Mouse (Mus musculus) stomach, postnatal 0 days (tissue): ENCODE measurements around the gene Mmp15. TPM values are rescaled to one million over a fixed set of nuclear protein-coding genes. Genes with fewer than 3 reads are reported as not detected.

Experiments
- ATAC-seq: fragments of 200-750 bp; cut with Nextera tagmentation; 2 replicates; pipeline ENCODE4 v1.8.0; 2017; ENCODE audit not compliant: low FRiP score, low TSS enrichment
- DNase-seq: peaks from one replicate; pipeline ENCODE4 v3.0.0-alpha.2; 2016; ENCODE audit warnings: low spot score
- H3K27ac ChIP-seq: fragments of 300-500 bp; sonication (generic); replicated peaks from 2 replicates; pipeline ENCODE4 v1.5.1; 2014; ENCODE audit warnings: mild to moderate bottlenecking, control low read depth
- H3K27me3 ChIP-seq: fragments of 300-500 bp; sonication (generic); 2 replicates; pipeline ENCODE4 v1.6.1; 2014; ENCODE audit warnings: low read length; ENCODE audit not compliant: control insufficient read depth, insufficient read depth
- H3K36me3 ChIP-seq: fragments of 300-500 bp; sonication (generic); 2 replicates; pipeline ENCODE4 v1.6.1; 2014; ENCODE audit warnings: low read length, mixed read lengths; ENCODE audit not compliant: control insufficient read depth, insufficient read depth
- H3K4me1 ChIP-seq: fragments of 300-500 bp; sonication (generic); replicated peaks from 2 replicates; pipeline ENCODE4 v1.6.1; 2014; ENCODE audit warnings: antibody characterized with exemption; ENCODE audit not compliant: control insufficient read depth, insufficient read depth
- H3K4me2 ChIP-seq: fragments of 300-500 bp; sonication (generic); replicated peaks from 2 replicates; pipeline ENCODE4 v1.6.1; 2014; ENCODE audit warnings: low read depth, mild to moderate bottlenecking, control low read depth, moderate library complexity
- H3K4me3 ChIP-seq: fragments of 300-500 bp; sonication (generic); 2 replicates; pipeline ENCODE4 v1.5.1; 2014; ENCODE audit warnings: low read depth, low read length, control low read depth
- H3K9ac ChIP-seq: fragments of 300-500 bp; sonication (generic); 2 replicates; pipeline ENCODE4 v1.6.1; 2014; ENCODE audit warnings: mild to moderate bottlenecking, low read length, control low read depth, mixed read lengths
- H3K9me3 ChIP-seq: fragments of 300-500 bp; sonication (generic); 2 replicates; pipeline ENCODE4 v1.6.1; 2016; ENCODE audit warnings: low read length; ENCODE audit not compliant: control insufficient read depth
- CTCF ChIP-seq: IDR thresholded peaks from 2 replicates; pipeline ENCODE4 v1.5.1; 2016; ENCODE audit warnings: antibody characterized with exemption, low read depth, mild to moderate bottlenecking, moderate library complexity
- EP300 ChIP-seq: optimal IDR thresholded peaks from 2 replicates; pipeline ENCODE3; 2016; ENCODE audit warnings: antibody characterized with exemption
- WGBS: fragments of 180-500 bp; shearing (Covaris S2); extraction: QIAGEN DNeasy Blood & Tissue Kit; methylation state at CpG from one replicate; pipeline ENCODE4 v1.1.7; 2014; 5-methylcytosine and 5-hydroxymethylcytosine counted together
- polyA plus RNA-seq: library from polyadenylated mRNA; unstranded; fragments of >200 nt; fragmentation: Nextera tagmentation; extraction: Ambion mirVana; gene quantifications from 2 replicates; pipeline ENCODE4 v1.2.1, GENCODE M21; 2015

Mmp15 gene
- polyA plus RNA-seq, 1 experiment from 2014 or later: 19.0 TPM

DNA sequence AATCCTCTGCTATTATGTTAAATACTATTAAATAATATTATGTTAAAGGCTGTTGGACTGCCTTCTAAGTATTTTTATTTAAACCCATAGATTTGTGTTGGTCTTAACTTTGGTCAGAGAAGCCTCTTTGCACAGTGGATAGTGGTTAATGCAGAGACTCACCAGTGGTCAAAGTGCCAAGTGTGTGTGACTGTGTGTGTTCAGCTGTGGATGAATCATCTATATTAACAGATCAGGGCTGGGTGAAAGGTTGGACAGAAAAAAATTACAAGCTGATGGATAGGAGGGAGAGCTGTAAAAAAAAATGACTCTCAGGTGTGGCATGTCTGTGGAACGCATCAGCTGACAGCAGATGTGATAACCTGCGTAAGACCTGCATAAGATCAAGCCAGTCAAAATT lies 11.8 kb downstream of the Mmp15 start:
- H3K4me2 ChIP-seq: no peak overlapping the region
- 62% methylated on average over 2 of the region's 2 CpGs for WGBS
- no peak for DNase-seq
- H3K36me3 ChIP-seq: no peaks in the 10 kb centered on the region
- H3K9ac ChIP-seq: no peak overlapping the region
- H3K27me3 ChIP-seq: no peaks in the 10 kb centered on the region
- H3K4me1 ChIP-seq: 0 out of 2 replicates have a peak, but pooled peaks cover 4% of the 10 kb centered on the region
- no peak overlapping the region for H3K27ac ChIP-seq
- H3K4me3 ChIP-seq: no peak overlapping the region
- ATAC-seq: peak; percentile 72
- H3K9me3 ChIP-seq: no peaks in the 10 kb centered on the region
- TF ChIP-seq CTCF: no peak
- TF ChIP-seq EP300: no peak

DNA sequence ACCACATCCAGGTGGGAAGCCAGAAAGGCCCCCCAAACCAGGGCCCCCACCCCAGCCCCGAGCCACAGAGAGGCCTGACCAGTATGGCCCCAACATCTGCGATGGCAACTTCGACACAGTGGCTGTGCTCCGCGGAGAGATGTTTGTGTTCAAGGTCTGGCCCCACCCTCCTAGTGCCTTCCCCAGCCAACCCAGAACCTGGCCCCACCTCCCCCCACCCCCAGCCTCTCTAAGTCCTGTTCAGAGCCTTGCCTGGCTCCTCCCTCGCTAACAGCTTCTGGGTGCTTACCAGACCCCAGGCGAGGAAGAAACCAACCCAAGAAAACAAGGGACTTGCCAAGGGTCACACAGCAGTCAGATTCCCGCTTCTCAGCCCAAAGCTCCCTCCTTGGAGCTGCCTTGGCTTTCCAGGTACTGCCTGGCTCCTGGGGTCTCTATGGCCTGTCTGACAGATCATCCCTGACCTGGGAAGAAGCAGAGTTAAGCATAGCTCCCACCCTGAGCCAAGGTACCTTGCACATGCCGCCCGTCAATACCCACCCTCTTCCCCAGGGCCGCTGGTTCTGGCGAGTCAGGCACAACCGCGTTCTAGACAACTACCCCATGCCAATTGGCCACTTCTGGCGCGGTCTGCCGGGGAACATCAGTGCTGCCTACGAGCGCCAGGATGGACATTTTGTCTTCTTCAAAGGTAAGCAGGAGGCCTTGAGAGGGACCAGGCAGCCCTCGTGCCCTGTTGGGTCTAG lies 17.7 kb downstream of the Mmp15 start:
- peak; percentile 87 for DNase-seq
- Histone ChIP-seq H3K27me3 (no peaks in the 10 kb centered on the region), H3K4me3 (peak overlapping the region; percentile 21), H3K9ac (peak overlapping the region; percentile 54; the same call in 1 of the 2 replicates), H3K36me3 (peaks cover 9% of the 10 kb centered on the region; the same call in 1 of the 2 replicates), H3K4me1 (peaks cover 2% of the 10 kb centered on the region; the same call in 1 of the 2 replicates), H3K4me2 (peak overlapping the region; percentile 46), H3K27ac (peak overlapping the region; percentile 69), H3K9me3 (no peaks in the 10 kb centered on the region)
- TF ChIP-seq EP300 (no peak), CTCF (no peak)
- peak; percentile 72 for ATAC-seq
- 41% methylated on average over 20 of the region's 20 CpGs for WGBS

DNA sequence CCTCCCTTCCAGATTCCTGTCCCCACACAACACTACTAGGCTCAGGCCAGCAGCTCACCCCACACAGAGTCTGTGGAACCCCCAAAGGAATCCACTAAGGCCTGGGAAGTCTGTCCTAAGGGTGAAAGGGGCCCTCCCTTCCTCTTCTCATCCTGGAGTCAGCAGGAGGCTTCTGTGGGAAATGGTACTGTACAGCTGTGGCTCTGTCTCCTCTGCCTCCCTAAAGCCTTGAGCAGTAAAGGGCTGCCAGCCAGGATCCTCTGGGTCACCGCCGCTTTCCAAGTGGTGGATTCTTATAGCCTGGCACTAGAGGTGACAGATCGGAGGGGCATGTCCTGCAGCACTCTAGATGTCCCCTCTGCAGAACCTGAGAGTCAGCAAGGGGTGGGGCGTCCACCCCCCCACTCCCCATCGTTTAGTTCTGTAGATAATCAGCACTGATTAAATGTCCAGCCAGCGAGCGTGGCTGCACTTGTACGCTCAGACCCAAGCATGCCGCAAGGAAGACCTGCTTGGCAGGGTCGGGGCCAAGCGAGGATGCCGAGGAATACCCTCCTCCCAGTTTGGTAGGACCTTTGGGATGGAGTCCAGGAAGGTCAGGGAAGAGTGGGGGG lies 21.4 kb downstream of the Mmp15 start:
- Histone ChIP-seq H3K4me3 (no peak overlapping the region), H3K9me3 (no peaks in the 10 kb centered on the region), H3K4me1 (peaks cover 2% of the 10 kb centered on the region; the same call in 1 of the 2 replicates), H3K36me3 (peaks cover 9% of the 10 kb centered on the region; the same call in 1 of the 2 replicates), H3K27ac (0 out of 2 replicates have a peak overlapping the region, but pooled peaks have one; percentile 13), H3K4me2 (no peak overlapping the region), H3K27me3 (no peaks in the 10 kb centered on the region), H3K9ac (no peak overlapping the region)
- WGBS: 63% methylated on average over 12 of the region's 12 CpGs
- DNase-seq (no peak), ATAC-seq (no peak)
- TF ChIP-seq EP300 (no peak), CTCF (no peak)

DNA sequence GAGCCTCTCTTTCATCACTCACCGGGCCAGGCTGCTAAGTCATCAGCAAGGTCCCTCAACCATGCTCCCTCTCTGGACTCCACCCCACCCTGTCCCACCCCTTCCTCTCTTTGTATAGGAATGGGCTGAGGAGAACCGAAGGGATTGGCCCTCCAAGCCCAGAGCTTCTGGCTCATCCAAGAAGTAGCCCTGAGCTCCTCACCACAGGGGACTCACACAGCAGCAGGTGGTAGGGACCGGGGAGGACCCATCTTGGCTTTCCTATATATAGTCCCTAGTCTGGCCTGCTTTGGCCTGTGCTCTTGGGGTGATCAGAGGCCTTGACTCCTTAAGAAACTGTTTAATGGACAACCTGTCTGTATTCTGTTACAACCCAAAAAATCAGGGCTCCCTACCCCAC lies 22.4 kb downstream of the Mmp15 start:
- ATAC-seq: no peak
- Histone ChIP-seq H3K27me3 (no peaks in the 10 kb centered on the region), H3K4me1 (no peaks in the 10 kb centered on the region; the same call in 1 of the 2 replicates), H3K4me2 (no peak overlapping the region), H3K9me3 (no peaks in the 10 kb centered on the region), H3K36me3 (peaks cover 9% of the 10 kb centered on the region; the same call in 1 of the 2 replicates), H3K27ac (no peak overlapping the region), H3K9ac (no peak overlapping the region), H3K4me3 (no peak overlapping the region)
- 62% methylated on average over 3 of the region's 3 CpGs for WGBS
- DNase-seq: no peak
- TF ChIP-seq EP300 (no peak), CTCF (no peak)

DNA sequence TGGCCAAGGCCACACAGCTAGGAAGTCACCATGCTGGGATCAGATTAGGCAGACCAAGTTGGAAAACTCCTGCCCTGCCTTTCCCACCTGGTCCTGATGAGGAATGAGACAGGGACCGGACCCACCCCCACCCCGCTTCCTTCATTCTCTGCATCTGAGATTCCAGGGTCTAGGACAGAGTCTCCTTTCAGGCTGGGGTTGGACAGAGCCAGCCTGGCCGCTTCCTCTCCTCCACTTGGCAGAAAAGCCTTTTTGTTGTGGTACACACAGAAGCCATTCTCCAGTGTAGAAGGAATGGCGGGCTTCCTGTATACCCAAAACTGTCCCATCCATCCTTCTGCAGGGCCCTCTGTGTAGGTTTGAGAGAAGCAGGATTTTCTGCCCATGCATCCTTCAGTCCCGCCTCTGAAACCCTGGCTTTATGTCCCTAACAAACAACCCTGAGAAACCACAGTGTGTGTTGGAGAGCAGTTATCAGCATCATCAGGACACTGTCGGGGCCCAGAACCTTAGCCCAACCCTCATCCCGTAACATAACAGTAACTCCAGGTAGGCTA lies 23.4 kb downstream of the Mmp15 start:
- no peak overlapping the region for H3K4me3 ChIP-seq
- TF ChIP-seq CTCF (no peak), EP300 (no peak)
- no peak for DNase-seq
- H3K36me3 ChIP-seq: peaks cover 5% of the 10 kb centered on the region; the same call in 1 of the 2 replicates
- H3K4me2 ChIP-seq: no peak overlapping the region
- no peak for ATAC-seq
- no peaks in the 10 kb centered on the region for H3K27me3 ChIP-seq
- WGBS: 81% methylated on average over 7 of the region's 7 CpGs
- H3K27ac ChIP-seq: no peak overlapping the region
- no peaks in the 10 kb centered on the region for H3K4me1 ChIP-seq
- H3K9ac ChIP-seq: no peak overlapping the region
- H3K9me3 ChIP-seq: no peaks in the 10 kb centered on the region
